Mouse (Mus musculus): ENCODE measurements at regions not wholly inside any gene's neighbourhood (a gene's known extent, or its start where the extent isn't known, plus 50 kb on each side); places are given as distances from the start of the nearest gene placed in this dataset.
A peak's percentile ranks its signal among the peaks of the same experiment; 100 is the strongest.

DNA sequence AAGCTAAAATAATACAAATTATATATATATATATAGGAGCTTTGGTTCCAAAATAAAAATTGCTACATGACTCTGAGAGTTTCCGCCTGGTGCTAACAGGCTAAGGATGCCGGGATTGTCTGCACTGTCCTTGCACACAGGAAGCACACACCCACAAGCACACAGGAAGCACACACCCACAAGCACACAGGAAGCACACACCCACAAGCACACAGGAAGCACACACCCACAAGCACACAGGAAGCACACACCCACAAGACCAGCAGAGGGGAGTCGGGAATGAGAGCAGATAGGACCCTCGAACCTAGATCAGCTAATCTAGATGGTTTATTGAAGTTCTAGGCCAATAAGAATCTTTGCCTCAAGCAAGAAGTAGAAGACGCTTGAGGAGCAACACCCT lies 156.9 kb downstream of the Setd4 start:
- Histone ChIP-seq H3K4me3 (ENCODE audit: low read depth, low read length) (no peak overlapping the region), H3K9ac (replicated peaks; ENCODE audit: low read length, poor library complexity, severe bottlenecking) (no peak overlapping the region), H3K4me1 (ENCODE audit: insufficient read depth, low read length) (no peaks in the 10 kb centered on the region), H3K4me2 (ENCODE audit: low read depth, low read length, poor library complexity, severe bottlenecking) (no peak overlapping the region), H3K9me3 (ENCODE audit: low read length) (no peaks in the 10 kb centered on the region), H3K36me3 (ENCODE audit: insufficient read depth, low read length) (no peaks in the 10 kb centered on the region), H3K27me3 (ENCODE audit: insufficient read depth, low read length) (no peaks in the 10 kb centered on the region; the same call in none of the 2 replicates), H3K27ac (ENCODE audit: low read depth, low read length) (no peak overlapping the region)
- 96% methylated on average over 5 of the region's 5 CpGs for WGBS
- no peak for DNase-seq (ENCODE audit: low spot score)
- no peak for TF ChIP-seq CTCF (IDR thresholded peaks at IDR 0.05)
- ATAC-seq (ENCODE audit: low FRiP score): no peak

GRCm38 (mm10) chr16:93446206-93446605 lies 157.7 kb downstream of the Setd4 start:
- Histone ChIP-seq H3K4me3 (ENCODE audit: low read depth, low read length) (no peak overlapping the region), H3K27ac (ENCODE audit: low read depth, low read length) (no peak overlapping the region), H3K4me1 (ENCODE audit: insufficient read depth, low read length) (no peaks in the 10 kb centered on the region), H3K4me2 (ENCODE audit: low read depth, low read length, poor library complexity, severe bottlenecking) (no peak overlapping the region), H3K27me3 (ENCODE audit: insufficient read depth, low read length) (no peaks in the 10 kb centered on the region; the same call in 1 of the 2 replicates), H3K36me3 (ENCODE audit: insufficient read depth, low read length) (no peaks in the 10 kb centered on the region), H3K9ac (replicated peaks; ENCODE audit: low read length, poor library complexity, severe bottlenecking) (no peak overlapping the region), H3K9me3 (ENCODE audit: low read length) (no peaks in the 10 kb centered on the region)
- ATAC-seq (ENCODE audit: low FRiP score) (no peak), DNase-seq (ENCODE audit: low spot score) (no peak)
- WGBS: 83% methylated on average over 13 of the region's 13 CpGs
- no peak for TF ChIP-seq CTCF (IDR thresholded peaks at IDR 0.05)

DNA sequence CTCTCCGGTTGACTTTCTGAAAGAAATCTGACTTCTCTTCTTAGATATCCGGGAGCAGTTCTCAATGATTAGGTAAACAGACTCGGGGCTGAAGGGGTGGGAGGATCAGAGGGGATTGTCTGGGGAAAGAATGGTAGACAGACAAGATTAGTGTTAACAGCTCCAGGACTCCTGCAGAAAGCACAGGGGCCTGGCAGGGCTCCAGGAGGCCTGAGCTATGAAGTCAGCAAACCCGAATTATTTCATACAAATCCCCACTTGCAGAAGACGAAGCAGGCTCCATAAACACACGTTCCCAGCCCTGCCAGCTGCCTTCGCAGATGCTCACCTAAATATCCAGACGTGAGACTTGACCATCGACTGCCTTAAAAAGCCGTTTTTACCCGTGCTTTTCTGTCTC lies 161.0 kb downstream of the Setd4 start:
- WGBS: 27% methylated on average over 11 of the region's 11 CpGs
- H3K36me3 ChIP-seq (ENCODE audit: insufficient read depth, low read length): no peaks in the 10 kb centered on the region
- no peak overlapping the region for H3K27ac ChIP-seq (ENCODE audit: low read depth, low read length)
- peaks cover 4% of the 10 kb centered on the region; the same call in 1 of the 2 replicates for H3K27me3 ChIP-seq (ENCODE audit: insufficient read depth, low read length)
- DNase-seq (ENCODE audit: low spot score): peak; percentile 43
- TF ChIP-seq CTCF (IDR thresholded peaks at IDR 0.05): no peak
- no peaks in the 10 kb centered on the region for H3K9me3 ChIP-seq (ENCODE audit: low read length)
- no peak overlapping the region for H3K9ac ChIP-seq (replicated peaks; ENCODE audit: low read length, poor library complexity, severe bottlenecking)
- no peak for ATAC-seq (ENCODE audit: low FRiP score)
- H3K4me2 ChIP-seq (ENCODE audit: low read depth, low read length, poor library complexity, severe bottlenecking): no peak overlapping the region
- H3K4me3 ChIP-seq (ENCODE audit: low read depth, low read length): no peak overlapping the region
- H3K4me1 ChIP-seq (ENCODE audit: insufficient read depth, low read length): no peaks in the 10 kb centered on the region

DNA sequence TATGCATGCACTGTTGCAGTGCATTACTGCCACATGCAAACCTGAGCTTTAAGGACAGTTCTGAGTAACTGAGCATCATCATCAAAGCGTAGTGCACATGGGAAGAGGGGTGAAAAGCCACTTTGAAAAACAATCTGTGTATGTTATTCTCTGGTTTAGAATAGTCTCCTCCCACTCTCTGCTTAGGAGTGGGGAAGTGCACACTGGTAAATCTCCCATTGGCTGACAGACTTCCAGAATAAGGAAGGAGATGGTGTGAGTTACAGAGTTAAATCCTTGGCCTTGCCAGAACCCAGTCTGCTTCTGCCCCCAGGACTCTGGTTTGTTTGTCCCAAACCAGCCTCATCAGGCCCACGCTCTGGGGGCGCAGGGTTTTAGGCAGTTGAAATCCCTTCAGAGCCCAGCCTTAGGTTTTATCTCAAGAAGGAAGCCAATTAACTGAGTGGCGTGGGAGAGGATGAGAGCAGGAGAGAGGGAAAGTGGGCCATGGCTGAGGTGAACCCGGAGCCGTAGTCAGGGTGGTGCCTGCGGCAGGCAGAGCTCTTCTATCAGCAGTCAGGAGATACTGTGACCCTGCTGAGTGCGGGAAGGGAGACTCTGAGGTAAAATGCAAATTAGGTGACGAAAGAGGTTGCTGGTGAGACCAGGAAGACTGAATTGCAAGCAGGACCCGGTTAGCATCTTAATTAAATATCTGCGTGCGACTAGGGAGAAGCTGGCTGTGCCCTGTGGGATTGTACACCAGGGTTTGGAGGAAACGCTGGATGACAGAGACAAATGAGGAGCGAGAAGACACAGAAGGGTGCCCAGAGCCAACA lies 166.0 kb downstream of the Setd4 start:
- no peak overlapping the region for H3K4me3 ChIP-seq (ENCODE audit: low read depth, low read length)
- no peak for TF ChIP-seq CTCF (IDR thresholded peaks at IDR 0.05)
- no peaks in the 10 kb centered on the region for H3K36me3 ChIP-seq (ENCODE audit: insufficient read depth, low read length)
- ATAC-seq (ENCODE audit: low FRiP score) (no peak), DNase-seq (ENCODE audit: low spot score) (no peak)
- H3K9me3 ChIP-seq (ENCODE audit: low read length): no peaks in the 10 kb centered on the region
- no peak overlapping the region for H3K4me2 ChIP-seq (ENCODE audit: low read depth, low read length, poor library complexity, severe bottlenecking)
- H3K27ac ChIP-seq (ENCODE audit: low read depth, low read length): no peak overlapping the region
- no peaks in the 10 kb centered on the region for H3K4me1 ChIP-seq (ENCODE audit: insufficient read depth, low read length)
- no peak overlapping the region for H3K9ac ChIP-seq (replicated peaks; ENCODE audit: low read length, poor library complexity, severe bottlenecking)
- WGBS: 21% methylated on average over 14 of the region's 14 CpGs
- 0 out of 2 replicates have a peak, but pooled peaks cover 4% of the 10 kb centered on the region for H3K27me3 ChIP-seq (ENCODE audit: insufficient read depth, low read length)

GRCm38 (mm10) chr16:93436732-93437131 lies 167.1 kb downstream of the Setd4 start:
- ATAC-seq (ENCODE audit: low FRiP score): no peak
- DNase-seq (ENCODE audit: low spot score): no peak
- TF ChIP-seq CTCF (IDR thresholded peaks at IDR 0.05): no peak

DNA sequence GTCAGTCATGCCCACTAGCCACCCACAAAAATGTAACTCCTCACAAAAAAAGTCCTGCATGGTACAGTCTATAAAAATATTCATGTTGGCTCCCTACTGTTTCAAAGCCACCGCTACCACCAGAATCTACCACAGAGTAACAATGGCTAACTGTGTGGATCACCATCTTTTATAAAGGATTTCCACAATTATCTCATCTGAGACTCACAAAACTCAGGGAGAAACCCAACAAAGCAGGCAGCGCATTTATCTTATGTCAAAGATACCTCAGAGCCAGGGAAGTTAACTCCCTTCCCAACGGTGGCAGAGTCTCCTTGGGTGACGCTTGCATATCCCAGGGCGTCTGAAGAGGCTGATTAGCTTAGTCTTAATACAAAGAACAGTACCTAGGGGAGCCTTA lies 172.5 kb downstream of the Setd4 start:
- no peaks in the 10 kb centered on the region for H3K9me3 ChIP-seq (ENCODE audit: low read length)
- H3K4me2 ChIP-seq (ENCODE audit: low read depth, low read length, poor library complexity, severe bottlenecking): no peak overlapping the region
- DNase-seq (ENCODE audit: low spot score) (no peak), ATAC-seq (ENCODE audit: low FRiP score) (no peak)
- no peak for TF ChIP-seq CTCF (IDR thresholded peaks at IDR 0.05)
- no peaks in the 10 kb centered on the region for H3K4me1 ChIP-seq (ENCODE audit: insufficient read depth, low read length)
- H3K27me3 ChIP-seq (ENCODE audit: insufficient read depth, low read length): no peaks in the 10 kb centered on the region
- no peaks in the 10 kb centered on the region for H3K36me3 ChIP-seq (ENCODE audit: insufficient read depth, low read length)
- H3K4me3 ChIP-seq (ENCODE audit: low read depth, low read length): no peak overlapping the region
- no peak overlapping the region for H3K27ac ChIP-seq (ENCODE audit: low read depth, low read length)
- 68% methylated on average over 5 of the region's 5 CpGs for WGBS
- no peak overlapping the region for H3K9ac ChIP-seq (replicated peaks; ENCODE audit: low read length, poor library complexity, severe bottlenecking)

More at GRCm38 (mm10) chr16:93436732-93437131, 167.1 kb downstream of the Setd4 start:
- no peak overlapping the region for H3K4me2 ChIP-seq (ENCODE audit: low read depth, low read length, poor library complexity, severe bottlenecking)
- H3K9ac ChIP-seq (replicated peaks; ENCODE audit: low read length, poor library complexity, severe bottlenecking): no peak overlapping the region
- H3K4me1 ChIP-seq (ENCODE audit: insufficient read depth, low read length): no peaks in the 10 kb centered on the region
- WGBS: 57% methylated on average over 3 of the region's 3 CpGs
- H3K36me3 ChIP-seq (ENCODE audit: insufficient read depth, low read length): no peaks in the 10 kb centered on the region
- no peaks in the 10 kb centered on the region for H3K9me3 ChIP-seq (ENCODE audit: low read length)
- no peak overlapping the region for H3K27ac ChIP-seq (ENCODE audit: low read depth, low read length)
- no peak overlapping the region for H3K4me3 ChIP-seq (ENCODE audit: low read depth, low read length)
- 0 out of 2 replicates have a peak, but pooled peaks cover 4% of the 10 kb centered on the region for H3K27me3 ChIP-seq (ENCODE audit: insufficient read depth, low read length)
